ENCODE assay signal across 8 mouse cellular contexts in genomic region chr8:71633164-71633563, GRCm38 (mm10). TPM values are rescaled to one million over a fixed set of nuclear protein-coding genes. Genes with fewer than 3 reads are reported as not detected.
DNase-seq lines count a peak whose midpoint lies in the region; ATAC-seq and TF ChIP-seq lines count a peak whose summit lies in the region.

No protein-coding gene starts in this region.

- H3K79me2 ChIP-seq in MEL (ENCODE audit: control insufficient read depth, insufficient read depth, low read length, poor library complexity) = no peaks in the 10 kb centered on the region; the same call in 1 of the 2 replicates

- H3K9me3 ChIP-seq in heart, embryonic 11.5 days (replicated peaks; ENCODE audit: control insufficient read depth, low read length) = peaks cover 11% of the 10 kb centered on the region
- no peaks in the 10 kb centered on the region for H3K9me3 ChIP-seq in MEL (replicated peaks; ENCODE audit: insufficient read depth, low read length)
- no peaks in the 10 kb centered on the region for H3K9me3 ChIP-seq in kidney, postnatal 0 days (replicated peaks; ENCODE audit: low read length)
- no peaks in the 10 kb centered on the region; the same call in none of the 2 replicates for H3K9me3 ChIP-seq in hindbrain, embryonic 12.5 days (replicated peaks)

- no peak for TF ChIP-seq POLR2A in MEL (IDR thresholded peaks at IDR 0.05; ENCODE audit: control insufficient read depth in 1 of 2, insufficient read depth in 1 of 2, low read depth in 1 of 2, low read length in 2 of 2, poor library complexity in 1 of 2)

- peaks cover 21% of the 10 kb centered on the region for H3K4me1 ChIP-seq in heart, embryonic 11.5 days (ENCODE audit: control insufficient read depth, insufficient read depth, low read length)
- H3K4me1 ChIP-seq in MEL (ENCODE audit: control insufficient read depth in 1 of 2, insufficient read depth in 2 of 2, low read length in 2 of 2) = peaks cover 2 to 26% of the 10 kb centered on the region in 2 experiments; a peak in 3 of 4 replicates
- peaks cover 22% of the 10 kb centered on the region for H3K4me1 ChIP-seq in kidney, postnatal 0 days (replicated peaks; ENCODE audit: insufficient read depth, low read length)
- peaks cover 22% of the 10 kb centered on the region for H3K4me1 ChIP-seq in hindbrain, embryonic 12.5 days

- no peak for ATAC-seq in heart, embryonic 11.5 days (replicated peaks; ENCODE audit: insufficient number of reproducible peaks, low FRiP score, low TSS enrichment)
- no peak for ATAC-seq in kidney, postnatal 0 days (replicated peaks; ENCODE audit: low FRiP score, low read depth)
- ATAC-seq in hindbrain, embryonic 12.5 days (ENCODE audit: low FRiP score) = no peak

- no peak for TF ChIP-seq EP300 in MEL (IDR thresholded peaks at IDR 0.05; ENCODE audit: low read depth in 1 of 2, low read length in 2 of 2)

- WGBS in heart, embryonic 11.5 days (ENCODE audit: insufficient replicate concordance) = 9% methylated on average over 18 of the region's 22 CpGs
- WGBS in kidney, postnatal 0 days = 12% methylated on average over 13 of the region's 22 CpGs
- 10% methylated on average over 16 of the region's 22 CpGs for WGBS in hindbrain, embryonic 12.5 days

- H3K27me3 ChIP-seq in heart, embryonic 11.5 days (ENCODE audit: control insufficient read depth, insufficient read depth, low read length) = peaks cover 59% of the 10 kb centered on the region
- H3K27me3 ChIP-seq in MEL (ENCODE audit: control insufficient read depth in 1 of 2, insufficient read depth in 2 of 2, low read length in 2 of 2) = no peaks in the 10 kb centered on the region
- no peaks in the 10 kb centered on the region for H3K27me3 ChIP-seq in kidney, postnatal 0 days (ENCODE audit: insufficient read depth, low read length)
- H3K27me3 ChIP-seq in hindbrain, embryonic 12.5 days = peaks cover 67% of the 10 kb centered on the region

- no peak overlapping the region for H3K4me3 ChIP-seq in heart, embryonic 11.5 days (ENCODE audit: low read depth, low read length)
- H3K4me3 ChIP-seq in MEL (ENCODE audit: control insufficient read depth in 1 of 2, insufficient read depth in 1 of 2, low read depth in 2 of 2, low read length in 2 of 2) = peak overlapping the region; percentile 53 to 83
- no peak overlapping the region for H3K4me3 ChIP-seq in kidney, postnatal 0 days (replicated peaks; ENCODE audit: low read depth, low read length)
- H3K4me3 ChIP-seq in hindbrain, embryonic 12.5 days = no peak overlapping the region

- H3K27ac ChIP-seq in heart, embryonic 11.5 days (ENCODE audit: low read depth, low read length) = no peak overlapping the region
- no peak overlapping the region for H3K27ac ChIP-seq in MEL (ENCODE audit: control insufficient read depth, low read depth, low read length)
- H3K27ac ChIP-seq in kidney, postnatal 0 days = no peak overlapping the region
- no peak overlapping the region for H3K27ac ChIP-seq in hindbrain, embryonic 12.5 days

- H3K36me3 ChIP-seq in heart, embryonic 11.5 days (ENCODE audit: control insufficient read depth, insufficient read depth, low read length) = no peaks in the 10 kb centered on the region
- H3K36me3 ChIP-seq in MEL (ENCODE audit: control insufficient read depth in 1 of 2, insufficient read depth in 2 of 2, low read length in 2 of 2) = peaks cover 0 to 7% of the 10 kb centered on the region in 2 experiments; a peak in 2 of 4 replicates
- no peaks in the 10 kb centered on the region for H3K36me3 ChIP-seq in kidney, postnatal 0 days (ENCODE audit: insufficient read depth, low read length)
- peaks cover 8% of the 10 kb centered on the region for H3K36me3 ChIP-seq in hindbrain, embryonic 12.5 days

- TF ChIP-seq CTCF in MEL (IDR thresholded peaks at IDR 0.05 in 2 of 3, conservative IDR thresholded peaks at IDR 0.05 in 1 of 3; ENCODE audit: control insufficient read depth in 1 of 3, insufficient read depth in 1 of 3, low read depth in 2 of 3, low read length in 3 of 3, poor library complexity in 1 of 3, severe bottlenecking in 1 of 3) = peak; percentile 59 to 96 (median 91)
- TF ChIP-seq CTCF in kidney, postnatal 0 days (IDR thresholded peaks at IDR 0.05; ENCODE audit: low read depth) = peak; percentile 56

- H3K9ac ChIP-seq in heart, embryonic 11.5 days (ENCODE audit: low read depth, low read length) = no peak overlapping the region
- peak overlapping the region; percentile 47 for H3K9ac ChIP-seq in MEL (ENCODE audit: control insufficient read depth, low read depth, low read length, poor library complexity, severe bottlenecking)
- no peak overlapping the region for H3K9ac ChIP-seq in kidney, postnatal 0 days (ENCODE audit: low read depth, low read length)
- H3K9ac ChIP-seq in hindbrain, embryonic 12.5 days = no peak overlapping the region

- DNase-seq in heart, adult 11 months = peak; percentile 96
- peak; percentile 86 for DNase-seq in MEL (ENCODE audit: low read depth, low spot score)
- DNase-seq in gastrocnemius, adult 18-20 months (ENCODE audit: low spot score) = peak; percentile 77
- DNase-seq in kidney, postnatal 0 days (ENCODE audit: low spot score) = peak; percentile 32
- DNase-seq in lung, postnatal 4 days = peak; percentile 66 to 80
- DNase-seq in thymus, postnatal 25 days = peak; percentile 89

- TF ChIP-seq RAD21 in MEL (IDR thresholded peaks at IDR 0.05; ENCODE audit: low read depth, low read length) = peak; percentile 88

- H3K4me2 ChIP-seq in heart, embryonic 11.5 days = no peak overlapping the region; the same call in 1 of the 2 replicates
- H3K4me2 ChIP-seq in kidney, postnatal 0 days (ENCODE audit: low read length) = no peak overlapping the region; the same call in 1 of the 2 replicates
- no peak overlapping the region for H3K4me2 ChIP-seq in hindbrain, embryonic 12.5 days (replicated peaks)

TF ChIP-seq in MEL, 35 proteins besides CTCF, POLR2A, EP300 and RAD21 (continues in another document):
- TF ChIP-seq ETS1 (IDR thresholded peaks at IDR 0.05; ENCODE audit: low read depth, low read length) = 0 out of 2 replicates have a peak, but pooled peaks have one; percentile 20
- TF ChIP-seq HCFC1 (IDR thresholded peaks at IDR 0.05; ENCODE audit: low read depth, low read length) = peak; percentile 56; the same call in 1 of the 2 replicates
- TF ChIP-seq ZC3H11A (IDR thresholded peaks at IDR 0.05; ENCODE audit: low read depth, low read length) = peak; percentile 63
- no peak; the same call in 1 of the 2 replicates for TF ChIP-seq CHD2 (IDR thresholded peaks at IDR 0.05; ENCODE audit: low read length)
- TF ChIP-seq KAT2A (conservative IDR thresholded peaks at IDR 0.05; ENCODE audit: low read depth, low read length) = no peak
- peak; percentile 73 for TF ChIP-seq SMC3 (IDR thresholded peaks at IDR 0.05; ENCODE audit: low read depth, low read length)
- peak; percentile 31; the same call in 1 of the 2 replicates for TF ChIP-seq NRF1 (IDR thresholded peaks at IDR 0.05; ENCODE audit: insufficient read depth, low read depth, low read length, poor library complexity, severe bottlenecking)

RNA-seq across cellular contexts. Expression of gene Colgalt1, which starts 22.4 kb away (rescaled TPM):
- polyA plus RNA-seq in heart, embryonic 11.5 days (2014; fragmentation: Nextera tagmentation; extraction: Ambion mirVana) = 47.8 and 55.6 TPM in 2 replicates
- total RNA-seq in MEL (2012; rRNA removed) = 37.8 and 50.9 TPM in 2 replicates
- 100 to 1,000 TPM in 1 of 2 experiments, 10 to 100 TPM in 1; 59.0 to 102 TPM for polyA plus RNA-seq in MEL (2012; ENCODE audit: insufficient read depth in 1 of 2, insufficient read length in 2 of 2, low read depth in 1 of 2, low replicate concordance in 2 of 2, missing spikeins in 1 of 2)
- total RNA-seq in gastrocnemius, adult 18-20 months (2021) = 10 to 100 TPM; 37.3 to 37.4 TPM
- 64.1 and 66.2 TPM in 2 replicates for polyA plus RNA-seq in kidney, postnatal 0 days (2015; fragmentation: Nextera tagmentation; extraction: Ambion mirVana)
- polyA plus RNA-seq in hindbrain, embryonic 12.5 days (2016; fragmentation: Nextera tagmentation; extraction: Ambion mirVana) = 63.7 and 65.9 TPM in 2 replicates

RNA-seq across cellular contexts. Expression of gene Fam129c, which starts 35.7 kb away (rescaled TPM):
- 1.9 and 2.0 TPM in 2 replicates for polyA plus RNA-seq in heart, embryonic 11.5 days (2014; fragmentation: Nextera tagmentation; extraction: Ambion mirVana)
- total RNA-seq in MEL (2012; rRNA removed) = 3.8 and 7.6 TPM in 2 replicates
- 1 to 10 TPM in 1 of 2 experiments, not detected in 1; 8.3 TPM for polyA plus RNA-seq in MEL (2012; ENCODE audit: insufficient read depth in 1 of 2, insufficient read length in 2 of 2, low read depth in 1 of 2, low replicate concordance in 2 of 2, missing spikeins in 1 of 2)
- total RNA-seq in gastrocnemius, adult 18-20 months (2021) = 1 to 10 TPM in 1 of 2 experiments, under 1 TPM in 1; 0.57 to 1.3 TPM
- polyA plus RNA-seq in kidney, postnatal 0 days (2015; fragmentation: Nextera tagmentation; extraction: Ambion mirVana) = 2.5 and 2.8 TPM in 2 replicates
- polyA plus RNA-seq in hindbrain, embryonic 12.5 days (2016; fragmentation: Nextera tagmentation; extraction: Ambion mirVana) = 5.3 and 6.3 TPM in 2 replicates

RNA-seq across cellular contexts. Expression of gene Unc13a, which starts 38.4 kb away (rescaled TPM):
- polyA plus RNA-seq in heart, embryonic 11.5 days (2014; fragmentation: Nextera tagmentation; extraction: Ambion mirVana) = 0.63 and 0.65 TPM in 2 replicates
- total RNA-seq in MEL (2012; rRNA removed) = 0.81 and 0.92 TPM in 2 replicates
- 1 to 10 TPM in 1 of 2 experiments, not detected in 1; 3.6 TPM for polyA plus RNA-seq in MEL (2012; ENCODE audit: insufficient read depth in 1 of 2, insufficient read length in 2 of 2, low read depth in 1 of 2, low replicate concordance in 2 of 2, missing spikeins in 1 of 2)
- not detected for total RNA-seq in gastrocnemius, adult 18-20 months (2021)
- 0.50 and 0.60 TPM in 2 replicates for polyA plus RNA-seq in kidney, postnatal 0 days (2015; fragmentation: Nextera tagmentation; extraction: Ambion mirVana)
- polyA plus RNA-seq in hindbrain, embryonic 12.5 days (2016; fragmentation: Nextera tagmentation; extraction: Ambion mirVana) = 13.9 and 16.1 TPM in 2 replicates

RNA-seq across cellular contexts. Expression of gene Pgls, which starts 41.2 kb away (rescaled TPM):
- polyA plus RNA-seq in heart, embryonic 11.5 days (2014; fragmentation: Nextera tagmentation; extraction: Ambion mirVana) = 184 and 194 TPM in 2 replicates
- total RNA-seq in MEL (2012; rRNA removed) = 219 and 257 TPM in 2 replicates
- 100 to 1,000 TPM in 1 of 2 experiments, not detected in 1; 225 TPM for polyA plus RNA-seq in MEL (2012; ENCODE audit: insufficient read depth in 1 of 2, insufficient read length in 2 of 2, low read depth in 1 of 2, low replicate concordance in 2 of 2, missing spikeins in 1 of 2)
- total RNA-seq in gastrocnemius, adult 18-20 months (2021) = 10 to 100 TPM; 23.2 to 23.7 TPM
- polyA plus RNA-seq in kidney, postnatal 0 days (2015; fragmentation: Nextera tagmentation; extraction: Ambion mirVana) = 279 and 296 TPM in 2 replicates
- polyA plus RNA-seq in hindbrain, embryonic 12.5 days (2016; fragmentation: Nextera tagmentation; extraction: Ambion mirVana) = 197 and 202 TPM in 2 replicates

RNA-seq across cellular contexts. Expression of gene Jak3, which starts 42.9 kb away (rescaled TPM):
- polyA plus RNA-seq in heart, embryonic 11.5 days (2014; fragmentation: Nextera tagmentation; extraction: Ambion mirVana) = 4.9 and 5.3 TPM in 2 replicates
- total RNA-seq in MEL (2012; rRNA removed) = 4.2 and 5.1 TPM in 2 replicates
- 10 to 100 TPM in 1 of 2 experiments, not detected in 1; 12.4 TPM for polyA plus RNA-seq in MEL (2012; ENCODE audit: insufficient read depth in 1 of 2, insufficient read length in 2 of 2, low read depth in 1 of 2, low replicate concordance in 2 of 2, missing spikeins in 1 of 2)
- total RNA-seq in gastrocnemius, adult 18-20 months (2021) = 1 to 10 TPM; 1.4 to 2.2 TPM
- polyA plus RNA-seq in kidney, postnatal 0 days (2015; fragmentation: Nextera tagmentation; extraction: Ambion mirVana) = 5.3 TPM in 2 replicates
- 3.7 and 3.8 TPM in 2 replicates for polyA plus RNA-seq in hindbrain, embryonic 12.5 days (2016; fragmentation: Nextera tagmentation; extraction: Ambion mirVana)

Comparison
In these comparisons a context has a peak if more than half of its experiments do, and no peak if none do; other contexts are left out.
1. DNase-seq: peak in every context shown above with its lines; median percentile 96 in heart, adult 11 months; 89 in thymus, postnatal 25 days; 86 in MEL; 77 in gastrocnemius, adult 18-20 months; 73 in lung, postnatal 4 days; 32 in kidney, postnatal 0 days.
2. H3K4me3 ChIP-seq: peak in MEL (2 of 2); none in heart, embryonic 11.5 days (single experiment), kidney, postnatal 0 days (single experiment) and hindbrain, embryonic 12.5 days (single experiment).